Mouse (Mus musculus) heart, postnatal 0 days (tissue): ENCODE data around the gene Bloc1s1. TPM values are rescaled to one million over a fixed set of nuclear protein-coding genes. Genes with fewer than 3 reads are reported as not detected.

Experiments
- ATAC-seq: fragments of 200-750 bp; cut with Nextera tagmentation; 2 replicates; pipeline ENCODE4 v1.8.0; 2017; ENCODE audit warnings: low read depth, moderate number of reproducible peaks, moderate library complexity; ENCODE audit not compliant: insufficient read depth
- DNase-seq: peaks from one replicate; pipeline ENCODE4 v3.0.0-alpha.2; 2016; ENCODE audit warnings: low spot score
- H3K27ac ChIP-seq: fragments of 300-500 bp; sonication (generic); 2 replicates; pipeline ENCODE4 v1.5.1; 2014; ENCODE audit warnings: low read depth, mild to moderate bottlenecking
- H3K27me3 ChIP-seq: fragments of 300-500 bp; sonication (generic); 2 replicates; pipeline ENCODE4 v1.6.1; 2014; ENCODE audit warnings: low read length, mixed read lengths; ENCODE audit not compliant: control insufficient read depth, insufficient read depth
- H3K36me3 ChIP-seq: fragments of 300-500 bp; sonication (generic); replicated peaks from 2 replicates; pipeline ENCODE4 v1.6.1; 2014; ENCODE audit warnings: low read length, mixed read lengths; ENCODE audit not compliant: control insufficient read depth, insufficient read depth
- H3K4me1 ChIP-seq: fragments of 300-500 bp; sonication (generic); 2 replicates; pipeline ENCODE4 v1.6.1; 2014; ENCODE audit warnings: antibody characterized with exemption; ENCODE audit not compliant: control insufficient read depth, insufficient read depth
- H3K4me2 ChIP-seq: fragments of 300-500 bp; sonication (generic); 2 replicates; pipeline ENCODE4 v1.6.1; 2014; ENCODE audit warnings: low read depth, mild to moderate bottlenecking, low read length, moderate library complexity
- H3K4me3 ChIP-seq: fragments of 300-500 bp; sonication (generic); 2 replicates; pipeline ENCODE4 v1.5.1; 2014; ENCODE audit warnings: low read depth, low read length
- H3K9ac ChIP-seq: fragments of 300-500 bp; sonication (generic); replicated peaks from 2 replicates; pipeline ENCODE4 v1.6.1; 2014; ENCODE audit warnings: low read depth, low read length, mixed read lengths
- H3K9me3 ChIP-seq: fragments of 300-500 bp; sonication (generic); replicated peaks from 2 replicates; pipeline ENCODE4 v1.6.1; 2016; ENCODE audit warnings: low read length; ENCODE audit not compliant: control insufficient read depth
- CTCF ChIP-seq: IDR thresholded peaks from 2 replicates; pipeline ENCODE4 v1.5.1; 2016; ENCODE audit warnings: antibody characterized with exemption, control low read depth, low read depth
- EP300 ChIP-seq: IDR thresholded peaks from 2 replicates; pipeline ENCODE4 v1.6.1; 2016; ENCODE audit warnings: antibody characterized with exemption, low read depth
- WGBS: fragments of 180-500 bp; shearing (Covaris S2); extraction: QIAGEN DNeasy Blood & Tissue Kit; methylation state at CpG from one replicate; pipeline ENCODE4 v1.1.7; 2014; 5-methylcytosine and 5-hydroxymethylcytosine counted together
- polyA plus RNA-seq: library from polyadenylated mRNA; unstranded; fragments of >200 nt; fragmentation: Nextera tagmentation; extraction: Ambion mirVana; gene quantifications from 2 replicates; pipeline ENCODE4 v1.2.1, GENCODE M21; 2015
- total RNA-seq: library from RNA; depleted of rRNA; stranded (reverse); fragments of >200 nt; gene quantifications from 2 replicates; pipeline ENCODE4 v1.2.3, GENCODE M21; 2014; ENCODE audit warnings: low replicate concordance

Bloc1s1 gene
- total and polyA plus RNA-seq, 2 experiments from 2014 or later = 121 to 292 TPM

DNA sequence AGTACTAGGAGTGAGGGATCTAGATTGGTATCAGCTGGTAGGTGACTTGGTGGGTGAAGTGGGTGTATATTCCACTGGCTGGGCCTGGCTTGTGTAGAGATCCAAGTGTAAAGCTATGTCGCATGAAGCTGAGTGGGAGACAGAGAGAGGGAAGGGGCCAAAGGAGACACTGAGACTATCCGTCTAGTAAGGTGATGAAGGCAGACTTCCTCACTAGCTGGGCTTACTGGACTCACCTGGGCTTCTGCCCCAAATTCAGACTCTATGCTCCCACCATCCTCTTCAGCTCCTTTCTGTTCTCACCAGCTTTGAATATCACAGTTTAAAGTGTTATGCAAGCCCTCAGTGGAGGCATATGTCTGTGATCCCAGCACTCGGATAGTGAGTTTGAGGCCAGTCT, 7.2 kb downstream of the Bloc1s1 start:
- 86% methylated on average over 3 of the region's 3 CpGs for WGBS
- Histone ChIP-seq H3K9ac (no peak overlapping the region), H3K4me3 (no peak overlapping the region), H3K4me1 (0 out of 2 replicates have a peak, but pooled peaks cover under 1% of the 10 kb centered on the region), H3K36me3 (peaks cover 34% of the 10 kb centered on the region), H3K4me2 (no peak overlapping the region), H3K27ac (no peak overlapping the region), H3K9me3 (no peaks in the 10 kb centered on the region), H3K27me3 (no peaks in the 10 kb centered on the region)
- ATAC-seq = no peak
- no peak for TF ChIP-seq EP300
- no peak for DNase-seq

DNA sequence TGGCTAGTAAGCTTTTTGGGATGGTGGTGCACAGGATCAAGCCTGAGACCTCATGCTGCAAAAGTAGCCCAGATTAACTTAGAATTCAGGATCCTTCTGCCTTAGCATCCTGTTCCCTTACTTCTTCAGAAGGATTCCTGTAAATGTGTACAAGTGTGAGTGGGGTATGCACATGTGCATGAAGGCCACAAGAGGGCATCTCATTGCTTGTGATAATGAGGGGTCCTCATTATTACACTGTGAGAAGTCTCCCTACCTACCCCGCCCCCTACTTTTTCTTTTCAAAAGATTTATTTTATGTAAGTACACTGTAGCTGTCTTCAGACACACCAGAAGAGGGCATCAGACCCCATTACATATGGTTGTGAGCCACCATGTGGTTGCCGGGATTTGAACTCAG, 8.3 kb downstream of the Bloc1s1 start:
- WGBS = 88% methylated on average over 2 of the region's 2 CpGs
- Histone ChIP-seq H3K4me3 (no peak overlapping the region), H3K27ac (no peak overlapping the region), H3K27me3 (no peaks in the 10 kb centered on the region), H3K36me3 (peaks cover 34% of the 10 kb centered on the region), H3K4me1 (no peaks in the 10 kb centered on the region), H3K4me2 (no peak overlapping the region), H3K9ac (no peak overlapping the region), H3K9me3 (no peaks in the 10 kb centered on the region)
- no peak for ATAC-seq
- TF ChIP-seq CTCF = peak; percentile 34; the same call in 1 of the 2 replicates
- TF ChIP-seq EP300 = no peak
- DNase-seq = no peak

DNA sequence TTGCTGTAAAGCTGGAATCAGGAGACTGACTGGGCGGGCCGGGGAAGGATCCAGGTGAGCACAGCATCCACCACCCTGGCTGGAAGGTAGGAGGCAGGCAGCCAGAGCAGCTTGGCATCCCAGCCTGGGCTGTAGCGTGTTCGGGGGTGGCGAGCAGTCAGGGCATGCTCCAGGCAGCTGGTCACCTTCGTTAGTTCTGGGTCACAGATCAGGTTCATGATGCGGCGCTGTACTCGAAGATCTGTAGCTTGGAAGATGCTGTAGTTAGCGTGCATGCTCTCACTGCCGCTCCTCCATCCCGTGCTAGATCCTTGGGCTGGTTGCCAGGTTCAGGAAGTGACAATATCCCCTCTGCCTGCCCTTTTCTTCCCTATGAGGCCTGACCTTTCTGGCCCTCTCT, 10.1 kb downstream of the Bloc1s1 start:
- no peak overlapping the region for H3K9ac ChIP-seq
- TF ChIP-seq EP300 (no peak), CTCF (no peak)
- WGBS = 78% methylated on average over 12 of the region's 12 CpGs
- DNase-seq (no peak), ATAC-seq (no peak)
- peaks cover 34% of the 10 kb centered on the region for H3K36me3 ChIP-seq
- H3K4me3 ChIP-seq = no peak overlapping the region
- H3K27ac ChIP-seq = no peak overlapping the region
- H3K9me3 ChIP-seq = no peaks in the 10 kb centered on the region
- peaks cover 6% of the 10 kb centered on the region for H3K4me1 ChIP-seq
- no peaks in the 10 kb centered on the region for H3K27me3 ChIP-seq
- H3K4me2 ChIP-seq = no peak overlapping the region

DNA sequence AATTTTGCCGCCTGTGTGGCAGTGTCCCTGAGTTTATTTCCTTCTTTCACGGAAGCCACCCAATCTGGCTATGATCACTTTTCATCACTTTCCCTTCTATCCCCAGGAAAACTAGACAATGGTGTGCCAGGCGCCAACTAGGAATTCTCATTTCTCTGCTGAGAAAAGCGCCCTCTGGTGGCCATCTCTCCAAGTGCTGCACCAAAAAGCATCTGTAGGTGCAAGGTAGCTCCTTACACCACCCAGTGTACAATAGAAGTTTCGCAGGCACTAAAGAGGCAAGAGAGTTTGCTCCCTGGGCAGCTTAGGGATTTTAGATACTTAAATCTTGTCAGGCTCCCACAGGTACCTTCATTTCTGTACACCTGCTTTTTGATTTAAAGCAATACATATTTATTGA, 10.6 kb downstream of the Bloc1s1 start:
- Histone ChIP-seq H3K27me3 (no peaks in the 10 kb centered on the region), H3K4me1 (peaks cover 6% of the 10 kb centered on the region), H3K4me2 (no peak overlapping the region), H3K9ac (no peak overlapping the region), H3K27ac (no peak overlapping the region), H3K4me3 (no peak overlapping the region), H3K9me3 (no peaks in the 10 kb centered on the region), H3K36me3 (peaks cover 34% of the 10 kb centered on the region)
- WGBS = 8% methylated on average over 5 of the region's 5 CpGs
- peak; percentile 16; the same call in 1 of the 2 replicates for ATAC-seq
- DNase-seq = peak; percentile 81
- TF ChIP-seq CTCF (peak; percentile 99), EP300 (no peak; the same call in 1 of the 2 replicates)

DNA sequence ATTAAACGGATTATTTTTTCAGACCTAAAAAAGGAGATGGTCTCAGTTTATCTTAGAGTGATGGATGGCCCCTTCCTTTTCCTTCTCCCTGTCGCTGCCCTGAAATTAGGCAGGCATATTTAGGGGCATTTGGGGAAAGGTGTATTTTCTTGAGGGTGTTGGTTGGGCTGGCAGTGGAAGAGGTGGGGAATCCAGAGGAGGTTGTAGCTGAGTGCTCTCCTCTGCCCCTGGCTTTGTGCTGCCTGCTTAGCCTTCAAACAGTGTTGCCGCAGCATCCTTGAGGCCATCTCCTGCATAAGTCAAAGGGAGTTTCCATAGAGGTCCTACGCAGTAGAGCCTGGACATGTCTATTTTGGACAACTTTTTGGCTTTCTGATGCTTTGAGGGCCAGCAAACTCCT, 11.0 kb downstream of the Bloc1s1 start:
- ATAC-seq (no peak), DNase-seq (no peak)
- Histone ChIP-seq H3K27ac (no peak overlapping the region), H3K4me1 (peaks cover 6% of the 10 kb centered on the region), H3K9me3 (no peaks in the 10 kb centered on the region), H3K27me3 (no peaks in the 10 kb centered on the region), H3K4me2 (no peak overlapping the region), H3K36me3 (peaks cover 30% of the 10 kb centered on the region), H3K9ac (no peak overlapping the region), H3K4me3 (no peak overlapping the region)
- WGBS = 72% methylated on average over 4 of the region's 4 CpGs
- TF ChIP-seq EP300 (no peak), CTCF (no peak)

DNA sequence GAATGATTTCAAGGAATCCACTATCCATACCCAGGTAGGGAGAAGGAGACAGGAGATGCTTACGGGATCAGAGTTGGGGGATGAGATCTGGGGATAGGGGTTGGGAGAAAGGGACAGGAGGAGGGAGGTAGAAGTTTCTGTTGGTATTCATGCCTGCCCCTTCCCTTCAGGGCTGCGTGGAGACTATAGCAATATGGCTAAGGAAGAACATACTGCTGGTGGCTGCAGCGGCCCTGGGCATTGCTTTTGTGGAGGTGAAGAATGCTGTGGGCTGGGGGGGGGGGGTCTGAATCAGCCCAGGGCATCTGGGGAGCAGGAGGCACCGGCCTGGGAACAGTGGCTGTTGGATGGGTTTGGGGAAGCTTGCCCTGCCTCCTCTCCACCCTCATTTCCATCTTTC, 11.6 kb downstream of the Bloc1s1 start:
- H3K36me3 ChIP-seq = peaks cover 26% of the 10 kb centered on the region
- WGBS = 80% methylated on average over 4 of the region's 4 CpGs
- H3K4me3 ChIP-seq = no peak overlapping the region
- TF ChIP-seq EP300 (no peak), CTCF (no peak)
- no peak overlapping the region for H3K4me2 ChIP-seq
- no peak overlapping the region for H3K9ac ChIP-seq
- no peak overlapping the region for H3K27ac ChIP-seq
- no peak for DNase-seq
- H3K9me3 ChIP-seq = no peaks in the 10 kb centered on the region
- no peak for ATAC-seq
- H3K4me1 ChIP-seq = peaks cover 6% of the 10 kb centered on the region
- no peaks in the 10 kb centered on the region for H3K27me3 ChIP-seq
